Mouse (Mus musculus): ENCODE data around the gene Slc6a12. TPM values are rescaled to one million over a fixed set of nuclear protein-coding genes. Genes with fewer than 3 reads are reported as not detected.

The Slc6a12 gene
- polyA plus RNA-seq, 1 experiment = not detected

- TF ChIP-seq CTCF (IDR thresholded peaks at IDR 0.05; ENCODE audit: borderline replicate concordance, insufficient read depth, low read length) (no peak), POLR2A (IDR thresholded peaks at IDR 0.05; ENCODE audit: low read depth, low read length) (no peak)
- H3K4me3 ChIP-seq (ENCODE audit: insufficient read depth, low read length) = no peak overlapping the region
- no peak overlapping the region for H3K27ac ChIP-seq (ENCODE audit: insufficient read depth, low read length)
- no peaks in the 10 kb centered on the region for H3K4me1 ChIP-seq (ENCODE audit: control insufficient read depth, insufficient read depth, low read length)
Observed at GRCm38 (mm10) chr6:121401140-121401539, 58.3 kb downstream of the Slc6a12 start.

DNA sequence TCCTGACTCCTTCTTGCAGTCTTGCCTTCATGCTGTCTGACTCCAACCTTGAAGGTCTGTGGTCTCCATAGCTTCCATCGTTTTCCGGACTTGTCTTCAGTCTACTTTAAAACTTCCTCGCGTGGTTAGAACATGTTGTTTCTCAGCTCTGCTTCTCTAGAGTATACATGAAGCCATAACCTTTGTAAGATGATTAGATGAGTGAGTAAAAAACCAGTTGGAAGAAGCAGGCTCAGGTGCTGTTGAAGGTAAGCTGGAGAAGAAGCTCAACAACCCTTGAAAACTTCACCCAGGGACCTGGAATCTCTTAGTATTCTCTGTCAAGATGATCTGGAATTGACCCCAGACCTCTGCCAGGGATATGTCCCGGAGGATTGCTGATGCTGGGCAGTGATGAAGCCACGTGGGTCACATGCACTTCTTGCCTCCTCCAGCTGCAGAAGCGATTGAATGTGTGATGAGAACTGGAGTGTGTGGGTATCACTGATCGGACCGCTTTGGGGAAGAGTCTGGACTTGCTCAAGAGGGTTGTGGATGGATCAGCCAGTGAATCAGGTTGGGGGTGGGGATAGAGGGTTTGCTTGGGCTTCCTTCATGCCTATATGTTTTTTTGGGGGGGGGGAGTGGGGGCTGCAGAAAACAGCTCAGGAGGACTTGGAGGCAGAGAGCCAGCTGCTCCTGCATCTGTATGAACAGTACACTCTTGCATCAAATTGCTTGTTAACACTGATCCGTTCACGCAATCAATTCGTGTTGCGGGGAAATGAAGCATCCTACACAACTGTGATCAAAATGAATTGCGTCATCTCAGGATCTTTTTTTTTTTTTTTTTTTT, 59.2 kb downstream of the Slc6a12 start:
- no peak overlapping the region for H3K4me3 ChIP-seq (ENCODE audit: insufficient read depth, low read length)
- TF ChIP-seq POLR2A (IDR thresholded peaks at IDR 0.05; ENCODE audit: low read depth, low read length) = no peak
- TF ChIP-seq CTCF (IDR thresholded peaks at IDR 0.05; ENCODE audit: borderline replicate concordance, insufficient read depth, low read length) = no peak

GRCm38 (mm10) chr6:121402661-121403244, 59.9 kb downstream of the Slc6a12 start:
- no peak overlapping the region for H3K27ac ChIP-seq (ENCODE audit: insufficient read depth, low read length)
- no peaks in the 10 kb centered on the region for H3K4me1 ChIP-seq (ENCODE audit: control insufficient read depth, insufficient read depth, low read length)
- no peak overlapping the region for H3K4me3 ChIP-seq (ENCODE audit: insufficient read depth, low read length)
- TF ChIP-seq CTCF (IDR thresholded peaks at IDR 0.05; ENCODE audit: borderline replicate concordance, insufficient read depth, low read length) (no peak), POLR2A (IDR thresholded peaks at IDR 0.05; ENCODE audit: low read depth, low read length) (no peak)

More for the DNA sequence above, 59.2 kb downstream of the Slc6a12 start:
- H3K4me1 ChIP-seq (ENCODE audit: control insufficient read depth, insufficient read depth, low read length) = no peaks in the 10 kb centered on the region
- H3K27ac ChIP-seq (ENCODE audit: insufficient read depth, low read length) = no peak overlapping the region

DNA sequence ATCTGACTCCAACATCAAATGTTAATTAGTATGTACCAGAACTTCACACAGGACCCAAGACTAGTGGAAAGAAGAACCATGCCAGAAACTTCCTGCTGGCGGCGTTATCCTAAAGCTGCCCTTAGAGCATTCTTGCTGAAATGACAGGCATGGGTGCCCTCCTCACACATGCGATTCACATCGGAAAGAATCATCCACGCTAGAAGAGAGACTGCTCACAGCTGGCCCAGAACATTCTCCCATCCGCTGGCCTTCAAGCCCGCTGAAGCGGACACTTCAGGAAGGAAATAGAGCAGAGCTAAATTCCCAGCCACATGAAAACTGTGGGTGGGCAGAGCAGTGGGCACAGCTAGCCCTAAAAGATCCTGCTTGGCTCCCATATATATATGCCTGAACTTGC, 62.4 kb downstream of the Slc6a12 start:
- Histone ChIP-seq H3K4me1 (ENCODE audit: control insufficient read depth, insufficient read depth, low read length) (no peaks in the 10 kb centered on the region), H3K4me3 (ENCODE audit: insufficient read depth, low read length) (no peak overlapping the region), H3K27ac (ENCODE audit: insufficient read depth, low read length) (no peak overlapping the region)
- TF ChIP-seq CTCF (IDR thresholded peaks at IDR 0.05; ENCODE audit: borderline replicate concordance, insufficient read depth, low read length) (no peak), POLR2A (IDR thresholded peaks at IDR 0.05; ENCODE audit: low read depth, low read length) (no peak)

DNA sequence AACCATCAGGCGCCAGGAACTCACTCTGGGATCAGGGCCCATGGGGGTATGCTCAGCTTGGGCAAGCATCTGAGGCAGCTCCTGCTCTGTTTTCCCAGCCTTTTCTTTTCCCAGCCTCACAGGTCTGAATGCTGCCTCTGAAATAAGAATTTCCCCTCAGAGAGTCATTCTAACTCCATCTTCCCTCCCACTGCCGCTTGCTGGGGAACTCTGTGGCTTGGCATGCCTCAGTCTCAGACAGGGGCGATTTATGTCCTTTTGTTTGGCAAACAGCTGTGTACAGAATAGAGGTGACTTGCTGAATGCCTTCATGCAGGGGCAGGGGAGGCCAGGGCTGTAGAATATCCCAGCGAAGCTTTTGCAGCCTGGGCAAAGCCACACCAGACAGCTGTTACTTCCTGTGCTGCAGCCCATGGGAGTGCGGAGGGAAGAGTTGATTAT, 64.7 kb downstream of the Slc6a12 start:
- H3K27ac ChIP-seq (ENCODE audit: insufficient read depth, low read length) = no peak overlapping the region
- no peaks in the 10 kb centered on the region for H3K4me1 ChIP-seq (ENCODE audit: control insufficient read depth, insufficient read depth, low read length)
- TF ChIP-seq CTCF (IDR thresholded peaks at IDR 0.05; ENCODE audit: borderline replicate concordance, insufficient read depth, low read length) = no peak
- TF ChIP-seq POLR2A (IDR thresholded peaks at IDR 0.05; ENCODE audit: low read depth, low read length) = no peak
- H3K4me3 ChIP-seq (ENCODE audit: insufficient read depth, low read length) = no peak overlapping the region

- Histone ChIP-seq H3K27ac (ENCODE audit: insufficient read depth, low read length) (no peak overlapping the region), H3K4me1 (ENCODE audit: control insufficient read depth, insufficient read depth, low read length) (no peaks in the 10 kb centered on the region), H3K4me3 (ENCODE audit: insufficient read depth, low read length) (no peak overlapping the region)
- TF ChIP-seq CTCF (IDR thresholded peaks at IDR 0.05; ENCODE audit: borderline replicate concordance, insufficient read depth, low read length) (no peak), POLR2A (IDR thresholded peaks at IDR 0.05; ENCODE audit: low read depth, low read length) (no peak)
Observed at GRCm38 (mm10) chr6:121412558-121413297, 69.9 kb downstream of the Slc6a12 start.

Other genes with a start within 250 kb of the Slc6a12 start
- gene Mical3, start 212.1 kb upstream of the Slc6a12 start, polyA plus RNA-seq (2011; ENCODE audit: insufficient read length, low read depth, missing spikeins) = 19.1 and 19.5 TPM in 2 replicates
- 5.3 and 6.0 TPM in 2 replicates for gene Pex26, start 159.4 kb upstream of the Slc6a12 start, polyA plus RNA-seq (2011; ENCODE audit: insufficient read length, low read depth, missing spikeins)
- gene Tuba8, start 132.4 kb upstream of the Slc6a12 start, polyA plus RNA-seq (2011; ENCODE audit: insufficient read length, low read depth, missing spikeins) = 1.8 and 7.1 TPM in 2 replicates
- 9.1 and 9.9 TPM in 2 replicates for gene Usp18, start 97.2 kb upstream of the Slc6a12 start, polyA plus RNA-seq (2011; ENCODE audit: insufficient read length, low read depth, missing spikeins)
- not detected in 2 replicates for gene Slc6a13, start 42.8 kb upstream of the Slc6a12 start, polyA plus RNA-seq (2011; ENCODE audit: insufficient read length, low read depth, missing spikeins)
- not detected in 2 replicates for gene Iqsec3, start 130.6 kb downstream of the Slc6a12 start, polyA plus RNA-seq (2011; ENCODE audit: insufficient read length, low read depth, missing spikeins)

Measured in embryonic fibroblast, embryonic 13.5 days (primary cell).